Mouse (Mus musculus) left cerebral cortex, postnatal 10 days (tissue): ENCODE measurements around the gene Olfr44. TPM values are rescaled to one million over a fixed set of nuclear protein-coding genes. Genes with fewer than 3 reads are reported as not detected.

Experiments used
- DNase-seq, 2 experiments: peaks; one replicate each; pipeline ENCODE4 v3.0.0; 2021 to 2022; ENCODE audit warnings: low spot score in 2 of 2, mixed read lengths in 1 of 2; ENCODE audit errors: extremely low spot score in 1 of 2
- intact Hi-C: fragments of 180-260 bp; cut with DNase I; formaldehyde crosslinking; loops from one replicate; pipeline ENCODE4 v1.15.1; 2025
- total RNA-seq, 2 experiments: library from RNA; stranded (reverse); gene quantifications; 2 replicates each; pipeline ENCODE4 v1.2.3; 2021

Gene Olfr44
- not detected for total RNA-seq

- DNase-seq = no peak
- intact Hi-C loops = no loop called here
Observed at GRCm38 (mm10) chr9:39493895-39494294, at the start of gene Olfr44. TSS of gene Olfr44 (minus strand) at chr9:39493995.

GRCm38 (mm10) chr9:39523616-39524285 lies 30.0 kb upstream of the Olfr44 start:
- intact Hi-C loops = no loop called here
- no peak for DNase-seq

GRCm38 (mm10) chr9:39518595-39518994 lies 24.8 kb upstream of the Olfr44 start:
- intact Hi-C loops = no loop called here
- no peak for DNase-seq

DNA sequence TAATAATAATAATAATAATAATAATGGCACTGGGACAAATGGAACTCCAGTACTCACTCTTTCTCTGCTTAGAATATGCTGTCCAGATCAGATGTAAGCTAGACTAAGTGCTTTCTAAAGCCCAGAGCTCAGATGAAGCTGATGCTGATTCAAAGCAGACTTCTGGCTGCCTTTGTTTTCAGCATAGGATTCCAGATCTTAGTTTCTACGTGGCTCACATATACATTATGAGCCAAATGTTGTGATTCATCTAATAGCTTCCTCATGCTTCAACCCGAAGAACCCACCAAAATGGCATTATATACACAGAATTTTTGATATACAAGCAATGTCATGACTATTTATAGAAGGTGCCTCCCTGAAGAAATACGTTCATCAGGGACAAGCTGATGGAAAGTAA lies 21.7 kb upstream of the Olfr44 start, which contains the start of gene Olfr957:
Gene Olfr957 (minus strand): TSS at position 279 of the 400 bp plus-strand sequence.
- DNase-seq = no peak
- intact Hi-C loops = no loop called here

DNA sequence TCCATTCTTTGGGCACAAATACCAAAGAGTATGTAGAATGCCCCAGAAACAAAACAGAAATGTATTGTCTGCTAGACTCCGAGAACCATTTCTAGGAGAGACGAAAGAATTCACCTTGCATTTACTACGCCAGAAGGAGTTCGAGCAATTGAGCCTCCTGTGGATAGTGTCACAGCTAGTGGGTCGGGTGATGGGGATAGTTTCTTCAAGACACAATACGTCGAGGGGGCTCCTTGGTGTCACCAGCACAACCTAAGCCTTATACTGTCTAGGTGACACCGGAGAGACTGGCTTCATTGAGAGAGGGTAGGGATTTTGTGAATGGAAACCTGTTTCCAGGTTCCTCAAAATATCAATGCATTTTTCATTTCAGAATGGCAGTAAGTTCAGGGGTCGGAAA lies 15.6 kb upstream of the Olfr44 start:
- intact Hi-C loops = loop anchor here (2.0 kb wide), 1 partner anchor 103 kb away; no protein-coding TSS in a partner anchor

DNA sequence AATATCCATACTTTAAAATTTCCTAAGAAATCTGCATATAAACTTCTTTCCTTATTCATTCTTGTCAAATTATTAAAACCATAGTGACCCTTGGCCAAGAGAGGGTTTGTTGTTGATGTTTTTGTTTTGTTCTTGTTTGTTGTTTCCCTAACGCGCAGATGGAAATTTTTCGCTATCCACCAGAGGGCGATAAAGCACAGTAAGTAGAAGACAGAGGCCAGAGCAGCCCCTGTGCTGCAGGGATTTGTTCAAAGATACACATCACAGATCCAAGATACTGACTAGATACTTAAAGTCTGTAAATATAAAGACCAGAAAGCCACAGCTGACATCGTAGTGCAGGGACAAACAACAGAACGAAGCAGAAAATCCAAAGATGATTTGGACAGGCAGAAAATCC lies 15.2 kb upstream of the Olfr44 start:
- peak; percentile 54 to 56 for DNase-seq
- intact Hi-C loops = loop anchor here (2.0 kb wide), 1 partner anchor 104 kb away; no protein-coding TSS in a partner anchor

More for the DNA sequence above, 15.6 kb upstream of the Olfr44 start:
- no peak for DNase-seq

- DNase-seq = no peak
- intact Hi-C loops = no loop called here
Observed at GRCm38 (mm10) chr9:39471844-39472243, 22.0 kb downstream of the Olfr44 start, which contains the start of gene Olfr955. TSS of gene Olfr955 (minus strand) at chr9:39471944.

DNA sequence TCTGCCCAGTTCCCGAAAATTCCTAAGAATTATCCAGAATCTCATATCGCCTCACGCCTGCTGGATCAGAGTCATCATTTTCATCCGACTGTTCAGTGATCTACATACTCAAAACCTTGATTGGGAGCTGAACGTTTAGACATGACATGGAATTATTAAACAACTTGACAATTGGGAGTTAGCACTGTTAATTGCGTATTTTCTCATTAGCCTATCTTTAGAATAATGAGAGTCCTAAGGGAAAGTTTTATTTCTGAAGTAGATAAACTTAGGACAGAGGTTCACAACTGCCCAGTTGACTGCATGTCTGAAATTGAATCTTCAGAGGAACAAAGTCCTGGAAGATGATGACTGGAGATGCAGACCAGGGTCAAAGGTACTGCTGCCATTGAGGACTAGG lies 37.4 kb downstream of the Olfr44 start, which contains the start of gene Olfr954:
Gene Olfr954 (plus strand): TSS at position 301 of the 400 bp plus-strand sequence.
- DNase-seq = no peak
- intact Hi-C loops = no loop called here

Other genes starting within 250 kb of the Olfr44 start
- not detected for gene Olfr1537, start 244.0 kb downstream of the Olfr44 start, total RNA-seq
- gene Olfr945, start 217.2 kb downstream of the Olfr44 start, total RNA-seq = not detected
- gene Olfr948, start 167.9 kb downstream of the Olfr44 start, total RNA-seq = not detected
- gene Olfr951, start 106.6 kb downstream of the Olfr44 start, total RNA-seq = not detected
- not detected for gene Olfr952, start 66.8 kb downstream of the Olfr44 start, total RNA-seq
- gene Olfr954, start 37.3 kb downstream of the Olfr44 start, total RNA-seq = not detected
- not detected for gene Olfr955, start 22.1 kb downstream of the Olfr44 start, total RNA-seq
- not detected for gene Olfr957, start 21.8 kb upstream of the Olfr44 start, total RNA-seq
- not detected for gene Olfr958, start 60.1 kb upstream of the Olfr44 start, total RNA-seq
- gene Olfr959, start 81.6 kb upstream of the Olfr44 start, total RNA-seq = not detected
- gene AW551984, start 110.4 kb upstream of the Olfr44 start, total RNA-seq = 10 to 100 TPM; 21.0 to 26.1 TPM
- gene Olfr148, start 116.7 kb upstream of the Olfr44 start, total RNA-seq = not detected
- not detected for gene Olfr960, start 127.4 kb upstream of the Olfr44 start, total RNA-seq
- not detected for gene Olfr961, start 151.1 kb upstream of the Olfr44 start, total RNA-seq
- gene Olfr963, start 173.2 kb upstream of the Olfr44 start, total RNA-seq = not detected
- gene Olfr149, start 213.1 kb upstream of the Olfr44 start, total RNA-seq = not detected
- gene Olfr965, start 217.4 kb upstream of the Olfr44 start, total RNA-seq = not detected
- gene Olfr150, start 237.0 kb upstream of the Olfr44 start, total RNA-seq = not detected